Comparison of ENCODE assay signal across 12 mouse cellular contexts in the genomic region with DNA sequence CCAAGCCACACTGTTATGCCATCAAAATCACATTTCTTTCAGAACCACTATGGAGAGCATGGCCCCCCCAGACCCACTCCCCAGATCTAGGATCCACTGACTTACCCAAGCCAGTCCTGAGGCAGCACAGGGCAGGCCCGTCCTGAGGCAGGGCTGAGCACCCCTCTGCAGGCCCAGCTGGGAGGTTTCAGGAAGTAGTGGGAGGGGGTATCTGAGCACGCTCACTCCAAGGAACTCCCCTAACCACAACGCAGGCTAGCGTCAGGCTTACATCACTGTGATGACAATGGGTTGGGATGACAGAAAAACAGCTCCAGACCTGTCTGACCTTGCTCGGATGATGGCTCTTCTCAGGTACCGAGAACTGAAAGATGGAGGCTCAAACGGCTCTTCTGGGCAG. TPM values are rescaled to one million over a fixed set of nuclear protein-coding genes. Genes with fewer than 3 reads are reported as not detected.
DNase-seq lines count a peak whose midpoint lies in the region; ATAC-seq and TF ChIP-seq lines count a peak whose summit lies in the region.
"Had no signal": no experiment of that assay in that cellular context is flagged by ENCODE, and none has a peak within 500 bp of the region (broad histone marks: within the 10 kb centered on the region; RNA-seq: fewer than 3 reads in every experiment).

No protein-coding gene starts in this region.

- H3K36me3 ChIP-seq in liver, embryonic 13.5 days, result no peaks in the 10 kb centered on the region
- H3K36me3 ChIP-seq in liver, embryonic 11.5 days (ENCODE audit: control insufficient read depth, insufficient read depth, low read length), result no peaks in the 10 kb centered on the region
- peaks cover 21 to 53% of the 10 kb centered on the region in 2 experiments for H3K36me3 ChIP-seq in CH12.LX (replicated peaks in 1 of 2; ENCODE audit: control insufficient read depth in 1 of 2, insufficient read depth in 1 of 2, low read length in 1 of 2)
- H3K36me3 ChIP-seq in splenic B cell, adult 2 months (ENCODE audit: control insufficient read depth, insufficient read depth, low read length, poor library complexity, severe bottlenecking), result no peaks in the 10 kb centered on the region
- H3K36me3 ChIP-seq: limb, embryonic 12.5 days had no signal

- H3K4me3 ChIP-seq in liver, embryonic 13.5 days (replicated peaks), result no peak overlapping the region
- H3K4me3 ChIP-seq in liver, embryonic 11.5 days (ENCODE audit: low read depth, low read length), result no peak overlapping the region
- H3K4me3 ChIP-seq in CH12.LX (replicated peaks in 1 of 3; ENCODE audit: low read depth in 2 of 3, low read length in 2 of 3, poor library complexity in 1 of 3), result peak overlapping the region; percentile 80 to 99 (median 94)
- H3K4me3 ChIP-seq: limb, embryonic 12.5 days had no signal

- peaks cover 9% of the 10 kb centered on the region for H3K4me1 ChIP-seq in liver, embryonic 13.5 days (replicated peaks)
- no peaks in the 10 kb centered on the region for H3K4me1 ChIP-seq in liver, embryonic 11.5 days (replicated peaks; ENCODE audit: control insufficient read depth, insufficient read depth, low read length)
- H3K4me1 ChIP-seq in CH12.LX (ENCODE audit: control insufficient read depth in 1 of 2, insufficient read depth in 2 of 2), result peaks cover 35 to 53% of the 10 kb centered on the region in 2 experiments

- peak; percentile 55; the same call in 1 of the 2 replicates for TF ChIP-seq EP300 in CH12.LX (IDR thresholded peaks at IDR 0.05; ENCODE audit: low read length)

- peaks cover 54% of the 10 kb centered on the region for H3K79me2 ChIP-seq in CH12.LX (replicated peaks; ENCODE audit: control insufficient read depth, extremely low read depth, insufficient read depth, poor library complexity, severe bottlenecking)

- peak; percentile 81 for TF ChIP-seq POLR2A in CH12.LX (IDR thresholded peaks at IDR 0.05; ENCODE audit: low read depth, low read length)

- TF ChIP-seq RAD21 in CH12.LX (IDR thresholded peaks at IDR 0.05; ENCODE audit: low read depth, low read length), result no peak

- no peaks in the 10 kb centered on the region for H3K27me3 ChIP-seq in liver, embryonic 13.5 days
- no peaks in the 10 kb centered on the region for H3K27me3 ChIP-seq in liver, embryonic 11.5 days (replicated peaks; ENCODE audit: control insufficient read depth, insufficient read depth, low read length)
- no peaks in the 10 kb centered on the region for H3K27me3 ChIP-seq in CH12.LX (replicated peaks)
- H3K27me3 ChIP-seq in splenic B cell, adult 2 months (ENCODE audit: control insufficient read depth, insufficient read depth, low read length, poor library complexity, severe bottlenecking), result no peaks in the 10 kb centered on the region
- H3K27me3 ChIP-seq: limb, embryonic 12.5 days had no signal

- H3K4me2 ChIP-seq in liver, embryonic 13.5 days, result 0 out of 2 replicates have a peak overlapping the region, but pooled peaks have one; percentile 19
- H3K4me2 ChIP-seq in liver, embryonic 11.5 days, result no peak overlapping the region
- H3K4me2 ChIP-seq in CH12.LX (ENCODE audit: insufficient read depth, low read depth, poor library complexity, severe bottlenecking), result 0 out of 2 replicates have a peak overlapping the region, but pooled peaks have one; percentile 82
- H3K4me2 ChIP-seq: limb, embryonic 12.5 days had no signal

- peak; percentile 37; the same call in 1 of the 2 replicates for ATAC-seq in liver, embryonic 13.5 days (ENCODE audit: low read depth)
- no peak for ATAC-seq in liver, embryonic 11.5 days (replicated peaks; ENCODE audit: low FRiP score)
- peak; percentile 88 to 95 for ATAC-seq in hematopoietic stem cell, adult 5-6 weeks (replicated peaks in 1 of 2; ENCODE audit: insufficient read depth in 1 of 2, low FRiP score in 2 of 2, low TSS enrichment in 1 of 2, low read depth in 1 of 2, poor library complexity in 2 of 2, severe bottlenecking in 2 of 2)
- ATAC-seq: hindbrain, embryonic 16.5 days had no signal

- no peak for DNase-seq in liver, embryonic 13.5 days
- DNase-seq in liver, embryonic 11.5 days (ENCODE audit: low spot score), result no peak
- DNase-seq in CH12.LX (ENCODE audit: extremely low read depth), result peak; percentile 89
- peak; percentile 90 for DNase-seq in splenic B cell, adult 2 months (ENCODE audit: low read depth, low spot score)
- no peak for DNase-seq in gastrocnemius, postnatal 25 days
- DNase-seq in right cerebral cortex, postnatal 25 days, result no peak
- no peak for DNase-seq in cerebellum, adult 11-12 months
- DNase-seq: adrenal gland, postnatal 10 days; cerebellum, adult 9-11 months had no signal

- WGBS in liver, embryonic 13.5 days (ENCODE audit: insufficient replicate concordance), result 39% methylated on average over 7 of the region's 7 CpGs
- WGBS in liver, embryonic 11.5 days, result 48% methylated on average over 7 of the region's 7 CpGs

- in situ Hi-C loops in CH12.LX (cut with MboI; ENCODE audit: low pct_ligation_motif_present, low pct_unique_long_range_greater_than_20kb, low sequenced_read_pairs), result no loop called here

- dilution Hi-C loops in CH12.LX (cut with MboI; ENCODE audit: extremely low pct_ligation_motif_present, extremely low pct_unique_long_range_greater_than_20kb, low sequenced_read_pairs), result no loop called here

- H3K27ac ChIP-seq in liver, embryonic 13.5 days, result no peak overlapping the region
- no peak overlapping the region for H3K27ac ChIP-seq in liver, embryonic 11.5 days (ENCODE audit: low read depth, low read length)
- peak overlapping the region; percentile 86 for H3K27ac ChIP-seq in CH12.LX (ENCODE audit: insufficient read depth, low read depth)
- H3K27ac ChIP-seq: limb, embryonic 12.5 days had no signal

- no peak for TF ChIP-seq CTCF in CH12.LX (conservative IDR thresholded peaks at IDR 0.05 in 1 of 2, IDR thresholded peaks at IDR 0.05 in 1 of 2; ENCODE audit: low read depth in 2 of 2, low read length in 2 of 2)

- H3K9me3 ChIP-seq in liver, embryonic 13.5 days (replicated peaks), result no peaks in the 10 kb centered on the region
- H3K9me3 ChIP-seq in liver, embryonic 11.5 days (ENCODE audit: control insufficient read depth, low read length), result no peaks in the 10 kb centered on the region
- no peaks in the 10 kb centered on the region for H3K9me3 ChIP-seq in CH12.LX (replicated peaks; ENCODE audit: low read length)
- H3K9me3 ChIP-seq: limb, embryonic 12.5 days had no signal

- H3K9ac ChIP-seq in liver, embryonic 13.5 days, result no peak overlapping the region
- H3K9ac ChIP-seq in liver, embryonic 11.5 days (ENCODE audit: low read depth, low read length), result no peak overlapping the region
- H3K9ac ChIP-seq in CH12.LX (ENCODE audit: insufficient read depth, low read depth), result peak overlapping the region; percentile 95
- H3K9ac ChIP-seq: limb, embryonic 12.5 days had no signal

TF ChIP-seq in CH12.LX, 34 proteins besides CTCF, POLR2A, EP300 and RAD21 (continues in another document):
- TF ChIP-seq MEF2A (IDR thresholded peaks at IDR 0.05; ENCODE audit: borderline replicate concordance, low read depth, low read length), result peak; percentile 78; the same call in 1 of the 2 replicates
- TF ChIP-seq RCOR1 (conservative IDR thresholded peaks at IDR 0.05; ENCODE audit: low read depth, low read length), result 0 out of 2 replicates have a peak, but pooled peaks have one; percentile 69
- TF ChIP-seq GABPA (IDR thresholded peaks at IDR 0.05; ENCODE audit: insufficient replicate concordance, low read depth, low read length), result peak; percentile 95
- no peak for TF ChIP-seq ZKSCAN1 (IDR thresholded peaks at IDR 0.05; ENCODE audit: borderline replicate concordance, low read depth, low read length)
- TF ChIP-seq ZNF384 (IDR thresholded peaks at IDR 0.05; ENCODE audit: low read depth, low read length), result no peak
- TF ChIP-seq ZMIZ1 (IDR thresholded peaks at IDR 0.05; ENCODE audit: low read depth, low read length), result peak; percentile 83
- TF ChIP-seq MXI1 (IDR thresholded peaks at IDR 0.05; ENCODE audit: low read depth, low read length), result peak; percentile 92; the same call in 1 of the 2 replicates
- TF ChIP-seq TCF12 (IDR thresholded peaks at IDR 0.05; ENCODE audit: low read depth, low read length), result peak; percentile 92
- TF ChIP-seq KAT2A (IDR thresholded peaks at IDR 0.05; ENCODE audit: insufficient replicate concordance, low read length), result 0 out of 2 replicates have a peak, but pooled peaks have one; percentile 29

RNA-seq across cellular contexts. Expression of a gene that starts 7.3 kb away (rescaled TPM):
- 0.23 and 0.30 TPM in 2 replicates for polyA plus RNA-seq in liver, embryonic 13.5 days (2015; fragmentation: Nextera tagmentation; extraction: Ambion mirVana)
- 0.53 and 0.62 TPM in 2 replicates for polyA plus RNA-seq in liver, embryonic 11.5 days (2014; fragmentation: Nextera tagmentation; extraction: Ambion mirVana)
- total RNA-seq in CH12.LX (2012; rRNA removed), result 31.1 and 44.7 TPM in 2 replicates
- 19.4 and 24.4 TPM in 2 replicates for total RNA-seq in CH12.LX (2014; rRNA removed)
- polyA plus RNA-seq in CH12.LX (2012; ENCODE audit: insufficient read length, low read depth), result 50.9 and 62.1 TPM in 2 replicates
- total RNA-seq in hematopoietic stem cell, adult 5-6 weeks (2017), result 14.8 and 15.9 TPM in 2 replicates
- under 1 TPM in 1 of 2 experiments, not detected in 1; 0.11 TPM for total RNA-seq in gastrocnemius, postnatal 25 days (2021)
- polyA plus RNA-seq: limb, embryonic 12.5 days had no signal

RNA-seq across cellular contexts. Expression of a gene that starts 31.5 kb away (rescaled TPM):
- 69.5 and 76.9 TPM in 2 replicates for polyA plus RNA-seq in liver, embryonic 13.5 days (2015; fragmentation: Nextera tagmentation; extraction: Ambion mirVana)
- 111 and 125 TPM in 2 replicates for polyA plus RNA-seq in liver, embryonic 11.5 days (2014; fragmentation: Nextera tagmentation; extraction: Ambion mirVana)
- total RNA-seq in CH12.LX (2012; rRNA removed), result 78.0 and 90.6 TPM in 2 replicates
- total RNA-seq in CH12.LX (2014; rRNA removed), result 111 and 128 TPM in 2 replicates
- polyA plus RNA-seq in CH12.LX (2012; ENCODE audit: insufficient read length, low read depth), result 68.3 and 78.0 TPM in 2 replicates
- 51.3 and 54.0 TPM in 2 replicates for total RNA-seq in hematopoietic stem cell, adult 5-6 weeks (2017)
- total RNA-seq in gastrocnemius, postnatal 25 days (2021), result 1 to 10 TPM; 3.4 to 3.5 TPM

RNA-seq across cellular contexts. Expression of a gene that starts 52.0 kb away (rescaled TPM):
- polyA plus RNA-seq in liver, embryonic 13.5 days (2015; fragmentation: Nextera tagmentation; extraction: Ambion mirVana), result 0.71 and 0.83 TPM in 2 replicates
- polyA plus RNA-seq in liver, embryonic 11.5 days (2014; fragmentation: Nextera tagmentation; extraction: Ambion mirVana), result 2.2 and 2.5 TPM in 2 replicates
- total RNA-seq in CH12.LX (2012; rRNA removed), result 3.1 and 3.5 TPM in 2 replicates
- 2.5 TPM in 2 replicates for total RNA-seq in CH12.LX (2014; rRNA removed)
- polyA plus RNA-seq in CH12.LX (2012; ENCODE audit: insufficient read length, low read depth), result 3.0 and 3.5 TPM in 2 replicates
- 0.75 and 2.0 TPM in 2 replicates for total RNA-seq in hematopoietic stem cell, adult 5-6 weeks (2017)
- under 1 TPM; 0.46 to 0.96 TPM for total RNA-seq in gastrocnemius, postnatal 25 days (2021)

RNA-seq across cellular contexts. Expression of a gene that starts 58.3 kb away (rescaled TPM):
- 0.13 and 0.15 TPM in 2 replicates for polyA plus RNA-seq in liver, embryonic 13.5 days (2015; fragmentation: Nextera tagmentation; extraction: Ambion mirVana)
- 0.23 and 0.34 TPM in 2 replicates for polyA plus RNA-seq in liver, embryonic 11.5 days (2014; fragmentation: Nextera tagmentation; extraction: Ambion mirVana)
- total RNA-seq in CH12.LX (2012; rRNA removed) (16.2 and 27.7 TPM in 2 replicates), CH12.LX (2014; rRNA removed) (2.0 and 3.1 TPM in 2 replicates)
- 14.4 and 14.6 TPM in 2 replicates for polyA plus RNA-seq in CH12.LX (2012; ENCODE audit: insufficient read length, low read depth)
- total RNA-seq in hematopoietic stem cell, adult 5-6 weeks (2017), result 0.45 TPM in 1 of 2 replicates, not detected in the other
- total RNA-seq in gastrocnemius, postnatal 25 days (2021), result 10 to 100 TPM in 1 of 2 experiments, 1 to 10 TPM in 1; 4.9 to 11.8 TPM

Comparison
In these comparisons a context has a peak if more than half of its experiments do, and no peak if none do; other contexts are left out.
1. DNase-seq: peak in CH12.LX (single experiment) and splenic B cell, adult 2 months (single experiment); none in liver, embryonic 13.5 days (single experiment), liver, embryonic 11.5 days (single experiment), gastrocnemius, postnatal 25 days (single experiment), right cerebral cortex, postnatal 25 days (single experiment) and cerebellum, adult 11-12 months (single experiment).
2. H3K4me3 ChIP-seq: peak in CH12.LX (3 of 3); none in liver, embryonic 13.5 days (single experiment) and liver, embryonic 11.5 days (single experiment).
3. RNA of a gene that starts 7.3 kb away (total RNA-seq): 19.4 to 44.7 TPM in CH12.LX and 14.8 to 15.9 TPM in hematopoietic stem cell, adult 5-6 weeks; 0.11 TPM in gastrocnemius, postnatal 25 days; every median in the first group is over 10 times any median in the second.
4. RNA of a gene that starts 31.5 kb away (total RNA-seq): 78.0 to 128 TPM in CH12.LX and 51.3 to 54.0 TPM in hematopoietic stem cell, adult 5-6 weeks; 3.4 to 3.5 TPM in gastrocnemius, postnatal 25 days; every median in the first group is over 10 times any median in the second.